In genomic region chr11:103358316-103358715, GRCm38 (mm10) we compare ENCODE assay signal across 13 mouse cellular contexts. TPM values are rescaled to one million over a fixed set of nuclear protein-coding genes. Genes with fewer than 3 reads are reported as not detected.
DNase-seq lines count a peak whose midpoint lies in the region; ATAC-seq and TF ChIP-seq lines count a peak whose summit lies in the region.
"Had no signal": no experiment of that assay in that cellular context is flagged by ENCODE, and none has a peak within 500 bp of the region (broad histone marks: within the 10 kb centered on the region; RNA-seq: fewer than 3 reads in every experiment).

No protein-coding gene starts in this region.

- peak; percentile 52 to 82 for DNase-seq in heart, adult 18-20 months
- DNase-seq in heart, postnatal 10 days: no peak
- no peak for DNase-seq in kidney, postnatal 0 days (ENCODE audit: low spot score)
- peak; percentile 18 for DNase-seq in MEL (ENCODE audit: low read depth, low spot score)
- no peak for DNase-seq in spleen, adult 18-20 months

- H3K9me3 ChIP-seq in kidney, postnatal 0 days (replicated peaks; ENCODE audit: low read length): no peaks in the 10 kb centered on the region
- H3K9me3 ChIP-seq in kidney, embryonic 14.5 days (ENCODE audit: control insufficient read depth, low read length): no peaks in the 10 kb centered on the region
- H3K9me3 ChIP-seq in MEL (replicated peaks; ENCODE audit: insufficient read depth, low read length): no peaks in the 10 kb centered on the region
- H3K9me3 ChIP-seq in intestine, embryonic 16.5 days (ENCODE audit: control insufficient read depth, low read length): no peaks in the 10 kb centered on the region
- H3K9me3 ChIP-seq: embryonic facial prominence, embryonic 12.5 days; limb, embryonic 13.5 days; neural tube, embryonic 15.5 days had no signal

- peaks cover 43% of the 10 kb centered on the region for H3K4me1 ChIP-seq in kidney, postnatal 0 days (replicated peaks; ENCODE audit: insufficient read depth, low read length)
- H3K4me1 ChIP-seq in kidney, embryonic 14.5 days (ENCODE audit: control insufficient read depth, insufficient read depth, low read length): peaks cover 23% of the 10 kb centered on the region
- peaks cover 0 to 2% of the 10 kb centered on the region in 2 experiments; a peak in 1 of 4 replicates for H3K4me1 ChIP-seq in MEL (ENCODE audit: control insufficient read depth in 1 of 2, insufficient read depth in 2 of 2, low read length in 2 of 2)
- peaks cover 46% of the 10 kb centered on the region for H3K4me1 ChIP-seq in intestine, embryonic 16.5 days (ENCODE audit: control insufficient read depth, insufficient read depth, low read length)

- WGBS in kidney, postnatal 0 days: 55% methylated on average over 4 of the region's 4 CpGs
- WGBS in kidney, embryonic 14.5 days: 76% methylated on average over 4 of the region's 4 CpGs
- 59% methylated on average over 4 of the region's 4 CpGs for WGBS in intestine, embryonic 16.5 days

- no peak for TF ChIP-seq CTCF in kidney, postnatal 0 days (IDR thresholded peaks at IDR 0.05; ENCODE audit: low read depth)
- no peak for TF ChIP-seq CTCF in MEL (IDR thresholded peaks at IDR 0.05 in 2 of 3, conservative IDR thresholded peaks at IDR 0.05 in 1 of 3; ENCODE audit: control insufficient read depth in 1 of 3, insufficient read depth in 1 of 3, low read depth in 2 of 3, low read length in 3 of 3, poor library complexity in 1 of 3, severe bottlenecking in 1 of 3)

- TF ChIP-seq POLR2A in MEL (IDR thresholded peaks at IDR 0.05; ENCODE audit: control insufficient read depth in 1 of 2, insufficient read depth in 1 of 2, low read depth in 1 of 2, low read length in 2 of 2, poor library complexity in 1 of 2): no peak

- no peak for TF ChIP-seq RAD21 in MEL (IDR thresholded peaks at IDR 0.05; ENCODE audit: low read depth, low read length)

- 0 out of 2 replicates have a peak, but pooled peaks cover 4% of the 10 kb centered on the region for H3K27me3 ChIP-seq in kidney, postnatal 0 days (ENCODE audit: insufficient read depth, low read length)
- peaks cover 14% of the 10 kb centered on the region; the same call in 1 of the 2 replicates for H3K27me3 ChIP-seq in kidney, embryonic 14.5 days (ENCODE audit: control insufficient read depth, insufficient read depth, low read length)
- H3K27me3 ChIP-seq in MEL (ENCODE audit: control insufficient read depth in 1 of 2, insufficient read depth in 2 of 2, low read length in 2 of 2): no peaks in the 10 kb centered on the region
- H3K27me3 ChIP-seq in intestine, embryonic 16.5 days (replicated peaks; ENCODE audit: control insufficient read depth, insufficient read depth, low read length): peaks cover 10% of the 10 kb centered on the region
- H3K27me3 ChIP-seq: Patski had no signal

- TF ChIP-seq EP300 in MEL (IDR thresholded peaks at IDR 0.05; ENCODE audit: low read depth in 1 of 2, low read length in 2 of 2): no peak

- ATAC-seq in kidney, postnatal 0 days (replicated peaks; ENCODE audit: low FRiP score, low read depth): no peak
- no peak for ATAC-seq in kidney, embryonic 14.5 days (ENCODE audit: low FRiP score, low TSS enrichment)
- no peak for ATAC-seq in intestine, embryonic 16.5 days

- H3K36me3 ChIP-seq in kidney, postnatal 0 days (ENCODE audit: insufficient read depth, low read length): no peaks in the 10 kb centered on the region
- H3K36me3 ChIP-seq in kidney, embryonic 14.5 days (ENCODE audit: control insufficient read depth, insufficient read depth, low read length): no peaks in the 10 kb centered on the region
- no peaks in the 10 kb centered on the region for H3K36me3 ChIP-seq in MEL (ENCODE audit: control insufficient read depth in 1 of 2, insufficient read depth in 2 of 2, low read length in 2 of 2)
- peaks cover 2% of the 10 kb centered on the region; the same call in 1 of the 2 replicates for H3K36me3 ChIP-seq in intestine, embryonic 16.5 days (ENCODE audit: control insufficient read depth, insufficient read depth, low read length)
- H3K36me3 ChIP-seq: embryonic facial prominence, embryonic 12.5 days; limb, embryonic 13.5 days; neural tube, embryonic 15.5 days had no signal

- intact Hi-C loops in heart, postnatal 10 days (cut with DNase I): loop anchor here (2.0 to 10.0 kb wide), 2 partner anchors 196 to 336 kb away; partner anchors contain the start of gene Gosr2

- 0 out of 2 replicates have a peak overlapping the region, but pooled peaks have one; percentile 25 for H3K27ac ChIP-seq in kidney, postnatal 0 days
- H3K27ac ChIP-seq in kidney, embryonic 14.5 days (ENCODE audit: low read depth, low read length): no peak overlapping the region
- H3K27ac ChIP-seq in MEL (ENCODE audit: control insufficient read depth, low read depth, low read length): no peak overlapping the region
- no peak overlapping the region for H3K27ac ChIP-seq in intestine, embryonic 16.5 days (ENCODE audit: low read length)
- H3K27ac ChIP-seq: embryonic facial prominence, embryonic 12.5 days; limb, embryonic 13.5 days; liver, embryonic 14.5 days; neural tube, embryonic 15.5 days had no signal

- H3K4me2 ChIP-seq in kidney, postnatal 0 days (ENCODE audit: low read length): no peak overlapping the region
- H3K4me2 ChIP-seq in kidney, embryonic 14.5 days (replicated peaks; ENCODE audit: low read depth, low read length): no peak overlapping the region
- H3K4me2 ChIP-seq in intestine, embryonic 16.5 days (ENCODE audit: low read depth, low read length): peak overlapping the region; percentile 97; the same call in 1 of the 2 replicates

- H3K79me2 ChIP-seq in MEL (ENCODE audit: control insufficient read depth, insufficient read depth, low read length, poor library complexity): peaks cover 5% of the 10 kb centered on the region; the same call in 1 of the 2 replicates

- H3K9ac ChIP-seq in kidney, postnatal 0 days (ENCODE audit: low read depth, low read length): no peak overlapping the region
- H3K9ac ChIP-seq in kidney, embryonic 14.5 days (ENCODE audit: low read depth, low read length): no peak overlapping the region
- no peak overlapping the region for H3K9ac ChIP-seq in MEL (ENCODE audit: control insufficient read depth, low read depth, low read length, poor library complexity, severe bottlenecking)
- H3K9ac ChIP-seq in intestine, embryonic 16.5 days (ENCODE audit: low read depth, low read length): no peak overlapping the region
- H3K9ac ChIP-seq: embryonic facial prominence, embryonic 12.5 days; limb, embryonic 13.5 days; liver, embryonic 14.5 days; neural tube, embryonic 15.5 days had no signal

- no peak overlapping the region for H3K4me3 ChIP-seq in kidney, postnatal 0 days (replicated peaks; ENCODE audit: low read depth, low read length)
- H3K4me3 ChIP-seq in kidney, embryonic 14.5 days (ENCODE audit: low read length): no peak overlapping the region
- no peak overlapping the region for H3K4me3 ChIP-seq in MEL (ENCODE audit: control insufficient read depth in 1 of 2, insufficient read depth in 1 of 2, low read depth in 2 of 2, low read length in 2 of 2)
- H3K4me3 ChIP-seq in intestine, embryonic 16.5 days (ENCODE audit: low read length): no peak overlapping the region
- H3K4me3 ChIP-seq: myocyte had no signal

TF ChIP-seq in MEL, 35 proteins besides CTCF, POLR2A, EP300 and RAD21:
- TF ChIP-seq TCF12 (IDR thresholded peaks at IDR 0.05; ENCODE audit: low read depth, low read length): no peak
- TF ChIP-seq ZMIZ1 (IDR thresholded peaks at IDR 0.05; ENCODE audit: low read depth, low read length): no peak
- TF ChIP-seq MAX (IDR thresholded peaks at IDR 0.05; ENCODE audit: low read length): no peak
- no peak for TF ChIP-seq SMC3 (IDR thresholded peaks at IDR 0.05; ENCODE audit: low read depth, low read length)
- no peak for TF ChIP-seq MAFK (IDR thresholded peaks at IDR 0.05; ENCODE audit: borderline replicate concordance, low read depth, low read length)

RNA-seq across cellular contexts. Expression of gene Arhgap27, which starts 5.2 kb away (rescaled TPM):
- 10 to 100 TPM; 15.3 to 20.3 TPM for total RNA-seq in heart, adult 18-20 months (2021)
- total RNA-seq in heart, postnatal 10 days (2021): 10 to 100 TPM; 28.6 to 34.3 TPM
- 15.9 and 16.6 TPM in 2 replicates for polyA plus RNA-seq in kidney, postnatal 0 days (2015; fragmentation: Nextera tagmentation; extraction: Ambion mirVana)
- 11.7 and 15.6 TPM in 2 replicates for polyA plus RNA-seq in kidney, embryonic 14.5 days (2014; fragmentation: Nextera tagmentation; extraction: Ambion mirVana)
- total RNA-seq in MEL (2012; rRNA removed): 6.3 TPM in 2 replicates
- polyA plus RNA-seq in MEL (2012; ENCODE audit: insufficient read depth in 1 of 2, insufficient read length in 2 of 2, low read depth in 1 of 2, low replicate concordance in 2 of 2, missing spikeins in 1 of 2): 10 to 100 TPM in 1 of 2 experiments, not detected in 1; 15.0 TPM
- 40.2 and 42.3 TPM in 2 replicates for polyA plus RNA-seq in intestine, embryonic 16.5 days (2015; fragmentation: Nextera tagmentation; extraction: Ambion mirVana)

RNA-seq across cellular contexts. Expression of gene Plekhm1, which starts 54.2 kb away (rescaled TPM):
- 10 to 100 TPM; 10.8 to 12.8 TPM for total RNA-seq in heart, adult 18-20 months (2021)
- total RNA-seq in heart, postnatal 10 days (2021): 10 to 100 TPM; 10.1 to 11.5 TPM
- 5.4 and 6.1 TPM in 2 replicates for polyA plus RNA-seq in kidney, postnatal 0 days (2015; fragmentation: Nextera tagmentation; extraction: Ambion mirVana)
- polyA plus RNA-seq in kidney, embryonic 14.5 days (2014; fragmentation: Nextera tagmentation; extraction: Ambion mirVana): 5.0 and 8.9 TPM in 2 replicates
- 3.4 and 4.0 TPM in 2 replicates for total RNA-seq in MEL (2012; rRNA removed)
- 10 to 100 TPM in 1 of 2 experiments, not detected in 1; 10.0 TPM for polyA plus RNA-seq in MEL (2012; ENCODE audit: insufficient read depth in 1 of 2, insufficient read length in 2 of 2, low read depth in 1 of 2, low replicate concordance in 2 of 2, missing spikeins in 1 of 2)
- 6.1 and 7.0 TPM in 2 replicates for polyA plus RNA-seq in intestine, embryonic 16.5 days (2015; fragmentation: Nextera tagmentation; extraction: Ambion mirVana)

Comparison
In these comparisons a context has a peak if more than half of its experiments do, and no peak if none do; other contexts are left out.
1. DNase-seq: peak in heart, adult 18-20 months (2 of 2) and MEL (single experiment); none in heart, postnatal 10 days (0 of 2), kidney, postnatal 0 days (single experiment) and spleen, adult 18-20 months (0 of 2).